Mouse (Mus musculus) hindbrain, embryonic 11.5 days (tissue): Measurements from ENCODE around the gene Tnni3. TPM values are rescaled to one million over a fixed set of nuclear protein-coding genes. Genes with fewer than 3 reads are reported as not detected.
"Not testable (repeated sequence)": the region's sequence is repeated elsewhere in the genome, so short reads cannot be mapped to it uniquely, and the experiment has no call there.

Source experiments
- ATAC-seq: fragments of 200-750 bp; cut with Nextera tagmentation; 2 replicates; pipeline ENCODE4 v1.8.0; 2017; ENCODE audit warnings: mild to moderate bottlenecking, moderate TSS enrichment, moderate library complexity; ENCODE audit not compliant: low FRiP score
- DNase-seq: peaks from one replicate; pipeline ENCODE4 v3.0.0-alpha.2; 2015; ENCODE audit warnings: low spot score
- H3K27ac ChIP-seq: fragments of 300-500 bp; sonication (generic); 2 replicates; pipeline ENCODE4 v1.5.1; 2014; ENCODE audit warnings: mild to moderate bottlenecking, low read depth, low read length
- H3K27me3 ChIP-seq: fragments of 300-500 bp; sonication (generic); 2 replicates; pipeline ENCODE4 v1.6.1; 2014; ENCODE audit warnings: mild to moderate bottlenecking, low read length, moderate library complexity, mixed read lengths; ENCODE audit not compliant: control insufficient read depth, insufficient read depth
- H3K36me3 ChIP-seq: fragments of 300-500 bp; sonication (generic); 2 replicates; pipeline ENCODE4 v1.6.1; 2014; ENCODE audit warnings: mild to moderate bottlenecking, low read length, moderate library complexity, mixed read lengths; ENCODE audit not compliant: control insufficient read depth, insufficient read depth
- H3K4me1 ChIP-seq: fragments of 300-500 bp; sonication (generic); replicated peaks from 2 replicates; pipeline ENCODE4 v1.6.1; 2014; ENCODE audit warnings: low read length, mixed read lengths; ENCODE audit not compliant: control insufficient read depth, insufficient read depth
- H3K4me2 ChIP-seq: fragments of 300-500 bp; sonication (generic); replicated peaks from 2 replicates; pipeline ENCODE4 v1.6.1; 2014; ENCODE audit warnings: mild to moderate bottlenecking, low read depth, low read length
- H3K4me3 ChIP-seq: fragments of 300-500 bp; sonication (generic); 2 replicates; pipeline ENCODE4 v1.5.1; 2014; ENCODE audit warnings: low read depth, low read length
- H3K9ac ChIP-seq: fragments of 300-500 bp; sonication (generic); 2 replicates; pipeline ENCODE4 v1.6.1; 2014; ENCODE audit warnings: low read depth, low read length
- H3K9me3 ChIP-seq: fragments of 300-500 bp; sonication (generic); 2 replicates; pipeline ENCODE4 v1.6.1; 2016; ENCODE audit warnings: low read length; ENCODE audit not compliant: control insufficient read depth
- WGBS: fragments of 180-500 bp; shearing (Covaris S2); extraction: QIAGEN DNeasy Blood & Tissue Kit; methylation state at CpG from one replicate; pipeline ENCODE4 v1.1.7; 2014; 5-methylcytosine and 5-hydroxymethylcytosine counted together
- polyA plus RNA-seq: library from polyadenylated mRNA; unstranded; fragments of >200 nt; fragmentation: Nextera tagmentation; extraction: Ambion mirVana; gene quantifications from 2 replicates; pipeline ENCODE4 v1.2.1, GENCODE M21; 2014

Tnni3 gene
- polyA plus RNA-seq, 1 experiment from 2014 or later: 2.5 TPM

- WGBS: 36% methylated on average over 17 of the region's 17 CpGs
- no peaks in the 10 kb centered on the region for H3K27me3 ChIP-seq
Observed at GRCm38 (mm10) chr7:4542013-4542412, 18.0 kb upstream of the Tnni3 start.

GRCm38 (mm10) chr7:4541344-4541743 is 17.3 kb upstream of the Tnni3 start:
- ATAC-seq (no peak), DNase-seq (no peak)

More at GRCm38 (mm10) chr7:4542013-4542412, 18.0 kb upstream of the Tnni3 start:
- Histone ChIP-seq H3K9ac (no peak overlapping the region), H3K4me1 (no peaks in the 10 kb centered on the region; the same call in 1 of the 2 replicates), H3K36me3 (no peaks in the 10 kb centered on the region), H3K4me2 (no peak overlapping the region), H3K27ac (no peak overlapping the region), H3K4me3 (no peak overlapping the region), H3K9me3 (no peaks in the 10 kb centered on the region)
- DNase-seq (no peak), ATAC-seq (no peak)

GRCm38 (mm10) chr7:4539019-4539418 is 15.0 kb upstream of the Tnni3 start:
- H3K27ac ChIP-seq: no peak overlapping the region
- DNase-seq (no peak), ATAC-seq (no peak)
- H3K9ac ChIP-seq: no peak overlapping the region
- H3K4me1 ChIP-seq: no peaks in the 10 kb centered on the region
- no peaks in the 10 kb centered on the region for H3K36me3 ChIP-seq
- H3K4me3 ChIP-seq: no peak overlapping the region
- no peak overlapping the region for H3K4me2 ChIP-seq
- H3K27me3 ChIP-seq: no peaks in the 10 kb centered on the region
- no peaks in the 10 kb centered on the region for H3K9me3 ChIP-seq
- 73% methylated on average over 2 of the region's 2 CpGs for WGBS

More at GRCm38 (mm10) chr7:4541344-4541743, 17.3 kb upstream of the Tnni3 start:
- H3K27me3 ChIP-seq: no peaks in the 10 kb centered on the region
- H3K4me3 ChIP-seq: no peak overlapping the region
- no peaks in the 10 kb centered on the region; the same call in 1 of the 2 replicates for H3K4me1 ChIP-seq
- no peaks in the 10 kb centered on the region for H3K36me3 ChIP-seq
- no peak overlapping the region for H3K27ac ChIP-seq
- 59% methylated on average over 5 of the region's 5 CpGs for WGBS
- no peaks in the 10 kb centered on the region for H3K9me3 ChIP-seq
- no peak overlapping the region for H3K9ac ChIP-seq
- H3K4me2 ChIP-seq: no peak overlapping the region

GRCm38 (mm10) chr7:4537181-4537580 is 13.2 kb upstream of the Tnni3 start:
- no peak overlapping the region for H3K4me3 ChIP-seq
- H3K9me3 ChIP-seq: no peaks in the 10 kb centered on the region
- no peaks in the 10 kb centered on the region for H3K27me3 ChIP-seq
- no peak overlapping the region for H3K27ac ChIP-seq
- no peak overlapping the region for H3K4me2 ChIP-seq
- 63% methylated on average over 4 of the region's 4 CpGs for WGBS
- DNase-seq: no peak
- H3K4me1 ChIP-seq: no peaks in the 10 kb centered on the region
- H3K36me3 ChIP-seq: no peaks in the 10 kb centered on the region
- H3K9ac ChIP-seq: no peak overlapping the region
- ATAC-seq: no peak

- DNase-seq: no peak
- Histone ChIP-seq H3K36me3 (no peaks in the 10 kb centered on the region), H3K4me3 (no peak overlapping the region), H3K27ac (no peak overlapping the region), H3K27me3 (no peaks in the 10 kb centered on the region), H3K4me1 (0 out of 2 replicates have a peak, but pooled peaks cover 2% of the 10 kb centered on the region), H3K4me2 (no peak overlapping the region), H3K9me3 (no peaks in the 10 kb centered on the region), H3K9ac (no peak overlapping the region)
- no peak for ATAC-seq
- 86% methylated on average over 4 of the region's 4 CpGs for WGBS
Observed at GRCm38 (mm10) chr7:4536369-4536768, 12.3 kb upstream of the Tnni3 start.

GRCm38 (mm10) chr7:4532005-4532729 is 8.1 kb upstream of the Tnni3 start, which contains the start of gene Dnaaf3:
Gene Dnaaf3, minus strand, starts transcription at chr7:4532453.
- WGBS: 3% methylated on average over 28 of the region's 28 CpGs
- Histone ChIP-seq H3K27me3 (peaks cover 3% of the 10 kb centered on the region), H3K4me1 (0 out of 2 replicates have a peak, but pooled peaks cover 2% of the 10 kb centered on the region), H3K4me2 (peak within 1 kb of the TSS; percentile 27), H3K9me3 (no peaks in the 10 kb centered on the region), H3K4me3 (peak within 1 kb of the TSS; percentile 13), H3K36me3 (no peaks in the 10 kb centered on the region), H3K9ac (no peak within 1 kb of the TSS), H3K27ac (no peak within 1 kb of the TSS)
- ATAC-seq (peak; percentile 92), DNase-seq (peak; percentile 83)

- not testable (repeated sequence) for H3K9ac ChIP-seq, DNase-seq, H3K27ac ChIP-seq, H3K36me3 ChIP-seq, H3K4me2 ChIP-seq, H3K9me3 ChIP-seq, H3K4me1 ChIP-seq, H3K4me3 ChIP-seq, ATAC-seq, H3K27me3 ChIP-seq
- 48% methylated on average over 7 of the region's 8 CpGs for WGBS
Observed at GRCm38 (mm10) chr7:4530166-4530565, 6.1 kb upstream of the Tnni3 start.

- H3K4me1 ChIP-seq: 0 out of 2 replicates have a peak, but pooled peaks cover 2% of the 10 kb centered on the region
- 0 out of 2 replicates have a peak, but pooled peaks have one; percentile 4 for ATAC-seq
- WGBS: 56% methylated on average over 18 of the region's 18 CpGs
- no peaks in the 10 kb centered on the region for H3K36me3 ChIP-seq
- DNase-seq: peak; percentile 16
- H3K27me3 ChIP-seq: peaks cover 3% of the 10 kb centered on the region
- H3K9me3 ChIP-seq: no peaks in the 10 kb centered on the region
- H3K27ac ChIP-seq: no peak overlapping the region
- no peak overlapping the region for H3K4me3 ChIP-seq
- H3K9ac ChIP-seq: no peak overlapping the region
- H3K4me2 ChIP-seq: no peak overlapping the region
Observed at GRCm38 (mm10) chr7:4527302-4527689, 3.3 kb upstream of the Tnni3 start.
